Mouse (Mus musculus) CH12.LX (cell line): ENCODE measurements around the gene Lrp5. TPM values are rescaled to one million over a fixed set of nuclear protein-coding genes. Genes with fewer than 3 reads are reported as not detected.

Source experiments
- DNase-seq: peaks from one replicate; pipeline ENCODE4 v3.0.0-alpha.2; 2013; ENCODE audit errors: extremely low read depth
- H3K27ac ChIP-seq: 2 replicates; pipeline ENCODE4 v1.5.1; 2012; ENCODE audit warnings: low read depth, mild to moderate bottlenecking, control low read depth, moderate library complexity; ENCODE audit not compliant: insufficient read depth
- H3K27me3 ChIP-seq: replicated peaks from 2 replicates; pipeline ENCODE3; 2012; ENCODE audit warnings: inconsistent platforms
- H3K36me3 ChIP-seq, 2 experiments: replicated peaks in 1 of 2; 2 replicates each; pipeline versions ENCODE3 to v1.6.1; 2012; ENCODE audit warnings: inconsistent platforms in 1 of 2, low read length in 1 of 2, mild to moderate bottlenecking in 1 of 2, mixed read lengths in 1 of 2, moderate library complexity in 1 of 2; ENCODE audit not compliant: control insufficient read depth in 1 of 2, insufficient read depth in 1 of 2
- H3K4me1 ChIP-seq, 2 experiments: 2 replicates each; pipeline ENCODE4 v1.6.1; 2012; ENCODE audit warnings: inconsistent platforms in 1 of 2, moderate library complexity in 1 of 2; ENCODE audit not compliant: insufficient read depth in 2 of 2, control insufficient read depth in 1 of 2
- H3K4me2 ChIP-seq: 2 replicates; pipeline ENCODE4 v1.6.1; 2012; ENCODE audit warnings: low read depth, mild to moderate bottlenecking, control low read depth; ENCODE audit not compliant: poor library complexity, insufficient read depth, severe bottlenecking
- H3K4me3 ChIP-seq, 3 experiments: fragments of 150-350 bp in 1 of 3; sonication (generic) in 1 of 3; replicated peaks in 1 of 3; 2 replicates each; pipeline versions ENCODE3 to v1.5.1; 2011 to 2012; ENCODE audit warnings: low read depth in 2 of 3, low read length in 2 of 3, mild to moderate bottlenecking in 2 of 3, moderate library complexity in 2 of 3, control low read depth in 1 of 3, improper control_type of control experiment in 1 of 3, inconsistent platforms in 1 of 3, mixed read lengths in 1 of 3; ENCODE audit not compliant: poor library complexity in 1 of 3
- H3K79me2 ChIP-seq: replicated peaks from 2 replicates; pipeline ENCODE4 v1.6.1; 2012; ENCODE audit warnings: mild to moderate bottlenecking, moderate library complexity; ENCODE audit not compliant: control insufficient read depth, poor library complexity, insufficient read depth, severe bottlenecking; ENCODE audit errors: extremely low read depth
- H3K9ac ChIP-seq: 2 replicates; pipeline ENCODE4 v1.6.1; 2012; ENCODE audit warnings: low read depth, mild to moderate bottlenecking, control low read depth, moderate library complexity; ENCODE audit not compliant: insufficient read depth
- H3K9me3 ChIP-seq: replicated peaks from 2 replicates; pipeline ENCODE3; 2012; ENCODE audit warnings: low read length, inconsistent platforms, mixed read lengths
- CHD1 ChIP-seq: IDR thresholded peaks from 2 replicates; pipeline ENCODE4 v1.6.1; 2012; ENCODE audit warnings: low read depth, low read length, improper control_type of control experiment, inconsistent platforms
- CHD2 ChIP-seq: IDR thresholded peaks from 2 replicates; pipeline ENCODE4 v1.6.1; 2011; ENCODE audit warnings: low read length, improper control_type of control experiment
- CTCF ChIP-seq, 2 experiments: IDR thresholded peaks in 1 of 2; conservative IDR thresholded peaks in 1 of 2; 2 replicates each; pipeline ENCODE4 v1.5.1; 2011 to 2012; ENCODE audit warnings: low read depth in 2 of 2, low read length in 2 of 2, improper control_type of control experiment in 1 of 2, inconsistent platforms in 1 of 2, mild to moderate bottlenecking in 1 of 2, moderate library complexity in 1 of 2
- ELF1 ChIP-seq: IDR thresholded peaks from 2 replicates; pipeline ENCODE4 v1.6.1; 2014; ENCODE audit warnings: low read depth, mild to moderate bottlenecking, inconsistent platforms, low read length, improper control_type of control experiment
- EP300 ChIP-seq: IDR thresholded peaks from 2 replicates; pipeline ENCODE4 v1.6.1; 2011; ENCODE audit warnings: low read length, improper control_type of control experiment
- HCFC1 ChIP-seq: IDR thresholded peaks from 2 replicates; pipeline ENCODE4 v1.6.1; 2012; ENCODE audit warnings: low read depth, mild to moderate bottlenecking, inconsistent platforms, low read length, improper control_type of control experiment
- IRF4 ChIP-seq: IDR thresholded peaks from 2 replicates; pipeline ENCODE4 v1.6.1; 2014; ENCODE audit warnings: low read depth, mild to moderate bottlenecking, inconsistent platforms, low read length, improper control_type of control experiment
- JUN ChIP-seq: IDR thresholded peaks from 2 replicates; pipeline ENCODE4 v1.6.1; 2011; ENCODE audit warnings: low read depth, mild to moderate bottlenecking, low read length, improper control_type of control experiment, moderate library complexity; ENCODE audit not compliant: insufficient read depth
- JUND ChIP-seq: conservative IDR thresholded peaks from 2 replicates; pipeline ENCODE4 v1.6.1; 2011; ENCODE audit warnings: low read depth, low read length, improper control_type of control experiment
- KAT2A ChIP-seq: IDR thresholded peaks from 2 replicates; pipeline ENCODE4 v1.6.1; 2012; ENCODE audit warnings: low read length, improper control_type of control experiment, inconsistent platforms; ENCODE audit not compliant: insufficient replicate concordance
- MAFK ChIP-seq: IDR thresholded peaks from 2 replicates; pipeline ENCODE4 v1.6.1; 2011; ENCODE audit warnings: low read length, improper control_type of control experiment; ENCODE audit not compliant: insufficient replicate concordance
- MAZ ChIP-seq: IDR thresholded peaks from 2 replicates; pipeline ENCODE4 v1.6.1; 2012; ENCODE audit warnings: low read depth, mild to moderate bottlenecking, inconsistent platforms, low read length, improper control_type of control experiment, moderate library complexity
- MEF2A ChIP-seq: IDR thresholded peaks from 2 replicates; pipeline ENCODE4 v1.6.1; 2014; ENCODE audit warnings: low read depth, mild to moderate bottlenecking, inconsistent platforms, low read length, improper control_type of control experiment, borderline replicate concordance
- MYC ChIP-seq: IDR thresholded peaks from 2 replicates; pipeline ENCODE4 v1.6.1; 2011; ENCODE audit warnings: low read depth, mild to moderate bottlenecking, improper control_type of control experiment, low read length
- NELFE ChIP-seq: IDR thresholded peaks from 2 replicates; pipeline ENCODE4 v1.6.1; 2011; ENCODE audit warnings: low read depth, low read length, improper control_type of control experiment
- NRF1 ChIP-seq: IDR thresholded peaks from 2 replicates; pipeline ENCODE4 v1.6.1; 2014; ENCODE audit warnings: low read depth, mild to moderate bottlenecking, inconsistent platforms, low read length, improper control_type of control experiment, moderate library complexity
- PAX5 ChIP-seq: IDR thresholded peaks from 2 replicates; pipeline ENCODE4 v1.6.1; 2012; ENCODE audit warnings: low read length, inconsistent platforms, mixed read lengths
- POLR2A ChIP-seq: IDR thresholded peaks from 2 replicates; pipeline ENCODE4 v1.6.1; 2011; ENCODE audit warnings: low read depth, mild to moderate bottlenecking, improper control_type of control experiment, low read length
- POLR2AphosphoS2 ChIP-seq: IDR thresholded peaks from 2 replicates; pipeline ENCODE4 v1.6.1; 2011; ENCODE audit warnings: low read depth, low read length, improper control_type of control experiment
- RAD21 ChIP-seq: IDR thresholded peaks from 2 replicates; pipeline ENCODE4 v1.6.1; 2011; ENCODE audit warnings: low read depth, mild to moderate bottlenecking, low read length, improper control_type of control experiment, moderate library complexity
- SIN3A ChIP-seq: IDR thresholded peaks from 2 replicates; pipeline ENCODE4 v1.6.1; 2012; ENCODE audit warnings: low read length, improper control_type of control experiment, inconsistent platforms
- SMC3 ChIP-seq: IDR thresholded peaks from 2 replicates; pipeline ENCODE4 v1.6.1; 2011; ENCODE audit warnings: low read depth, low read length, improper control_type of control experiment
- TBP ChIP-seq: conservative IDR thresholded peaks from 2 replicates; pipeline ENCODE4 v1.6.1; 2011; ENCODE audit warnings: low read depth, low read length, improper control_type of control experiment
- TCF12 ChIP-seq: IDR thresholded peaks from 2 replicates; pipeline ENCODE4 v1.6.1; 2014; ENCODE audit warnings: low read depth, mild to moderate bottlenecking, inconsistent platforms, low read length, improper control_type of control experiment
- UBTF ChIP-seq: IDR thresholded peaks from 2 replicates; pipeline ENCODE4 v1.6.1; 2012; ENCODE audit warnings: low read depth, mild to moderate bottlenecking, inconsistent platforms, low read length, improper control_type of control experiment, moderate library complexity
- USF2 ChIP-seq: conservative IDR thresholded peaks from 2 replicates; pipeline ENCODE4 v1.6.1; 2011; ENCODE audit warnings: low read depth, low read length, improper control_type of control experiment
- ZC3H11A ChIP-seq: IDR thresholded peaks from 2 replicates; pipeline ENCODE4 v1.6.1; 2012; ENCODE audit warnings: low read depth, mild to moderate bottlenecking, inconsistent platforms, low read length, improper control_type of control experiment
- ZKSCAN1 ChIP-seq: IDR thresholded peaks from 2 replicates; pipeline ENCODE4 v1.6.1; 2012; ENCODE audit warnings: low read depth, inconsistent platforms, low read length, improper control_type of control experiment, borderline replicate concordance
- ZMIZ1 ChIP-seq: IDR thresholded peaks from 2 replicates; pipeline ENCODE4 v1.6.1; 2012; ENCODE audit warnings: low read depth, mild to moderate bottlenecking, inconsistent platforms, low read length, improper control_type of control experiment
- dilution Hi-C: fragments of 300-500 bp; cut with MboI; formaldehyde crosslinking; loops from 2 replicates; pipeline ENCODE4 v1.14.3; 2020; ENCODE audit warnings: low sequenced_read_pairs; ENCODE audit not compliant: extremely low pct_unique_long_range_greater_than_20kb, extremely low pct_ligation_motif_present
- in situ Hi-C: fragments of 300-500 bp; cut with MboI; formaldehyde crosslinking; loops from 3 replicates; pipeline ENCODE4 v1.14.3; 2019; ENCODE audit warnings: low sequenced_read_pairs, low pct_ligation_motif_present, low pct_unique_long_range_greater_than_20kb, mixed read lengths
- polyA plus RNA-seq: library from polyadenylated mRNA; unstranded; fragments of >175 nt; gene quantifications from 2 replicates; pipeline ENCODE4 v1.2.1, GENCODE M21; 2012; ENCODE audit warnings: low read depth; ENCODE audit not compliant: insufficient read length
- total RNA-seq, 2 experiments: library from RNA; depleted of rRNA; stranded (reverse); fragments of 300-350 nt in 1 of 2; fragments of >200 nt in 1 of 2; gene quantifications; 2 replicates each; pipeline ENCODE4 v1.2.3; 2012 to 2014

The Lrp5 gene
- total and polyA plus RNA-seq, 3 experiments: 0.13 to 1.4 (median 1.1) TPM

- in situ Hi-C loops (no loop called here), dilution Hi-C loops (no loop called here)
- Histone ChIP-seq H3K4me1 (peaks cover 2 to 21% of the 10 kb centered on the region in 2 experiments; a peak in 2 of 4 replicates), H3K27ac (no peak overlapping the region), H3K9me3 (no peaks in the 10 kb centered on the region), H3K4me3 (no peak overlapping the region), H3K4me2 (no peak overlapping the region), H3K36me3 (peaks cover 3 to 25% of the 10 kb centered on the region in 2 experiments), H3K9ac (no peak overlapping the region), H3K79me2 (no peaks in the 10 kb centered on the region), H3K27me3 (no peaks in the 10 kb centered on the region)
- TF ChIP-seq USF2 (no peak), JUN (no peak), POLR2A (no peak), MAZ (no peak), TBP (no peak), SMC3 (no peak), CHD2 (no peak), IRF4 (no peak), MAFK (no peak), CHD1 (no peak), TCF12 (no peak), JUND (no peak), POLR2AphosphoS2 (no peak), CTCF (conservative IDR thresholded peaks at IDR 0.05 in 1 of 2, IDR thresholded peaks at IDR 0.05 in 1 of 2; ENCODE audit: low read depth in 2 of 2, low read length in 2 of 2) (no peak), MEF2A (no peak), HCFC1 (no peak), PAX5 (no peak)
- no peak for DNase-seq
Observed at GRCm38 (mm10) chr19:3710436-3710835, 24.1 kb upstream of the Lrp5 start.

GRCm38 (mm10) chr19:3709013-3709787 is 22.8 kb upstream of the Lrp5 start:
- in situ Hi-C loops: no loop called here
- TF ChIP-seq CHD2: no peak
- no peak for TF ChIP-seq MAZ
- no peak for TF ChIP-seq ZC3H11A
- TF ChIP-seq UBTF: no peak
- TF ChIP-seq MYC: no peak
- no peak for TF ChIP-seq MEF2A
- TF ChIP-seq NELFE: no peak
- TF ChIP-seq RAD21: no peak
- TF ChIP-seq NRF1: no peak
- TF ChIP-seq ZKSCAN1: no peak
- TF ChIP-seq ZMIZ1: no peak
- TF ChIP-seq KAT2A: no peak
- TF ChIP-seq HCFC1: no peak
- TF ChIP-seq ELF1: no peak
- no peak for TF ChIP-seq SMC3
- TF ChIP-seq JUN: no peak
- TF ChIP-seq EP300: no peak
- TF ChIP-seq SIN3A: no peak
- H3K79me2 ChIP-seq: no peaks in the 10 kb centered on the region
- no peaks in the 10 kb centered on the region for H3K27me3 ChIP-seq
- dilution Hi-C loops: no loop called here
- H3K36me3 ChIP-seq: peaks cover 0 to 15% of the 10 kb centered on the region in 2 experiments
- DNase-seq: no peak
- peak overlapping the region; percentile 41 for H3K4me2 ChIP-seq
- peak overlapping the region; percentile 79 for H3K9ac ChIP-seq
- peaks cover 2 to 21% of the 10 kb centered on the region in 2 experiments; a peak in 2 of 4 replicates for H3K4me1 ChIP-seq
- H3K27ac ChIP-seq: no peak overlapping the region
- no peaks in the 10 kb centered on the region for H3K9me3 ChIP-seq
- H3K4me3 ChIP-seq: peak overlapping the region in 2 of 3 experiments; percentile 86 to 90
